Comparison of ENCODE assay signal across 10 mouse cellular contexts in genomic region chr6:99374448-99375271, GRCm38 (mm10).
DNase-seq lines count a peak whose midpoint lies in the region; ATAC-seq and TF ChIP-seq lines count a peak whose summit lies in the region.
"Had no signal": no experiment of that assay in that cellular context is flagged by ENCODE, and none has a peak within 500 bp of the region (broad histone marks: within the 10 kb centered on the region; RNA-seq: fewer than 3 reads in every experiment).

No protein-coding gene starts in this region.

- no peaks in the 10 kb centered on the region for H3K79me2 ChIP-seq in heart, adult 2 months (replicated peaks; ENCODE audit: control insufficient read depth, insufficient read depth, low read length)

- DNase-seq in heart, adult 2 months = no peak
- DNase-seq in heart, adult 8-10 months (ENCODE audit: low spot score) = no peak
- peak; percentile 43 to 49 for DNase-seq in spleen, postnatal 36 days (ENCODE audit: low spot score in 2 of 2)
- DNase-seq in spleen, postnatal 14 days (ENCODE audit: low spot score in 2 of 2) = no peak
- peak; percentile 74 for DNase-seq in limb, embryonic 14.5 days (ENCODE audit: low spot score)
- DNase-seq in thymus, postnatal 4 days = peak; percentile 41
- no peak for DNase-seq in adrenal gland, postnatal 25 days
- DNase-seq in testis, postnatal 14 days (ENCODE audit: low spot score) = no peak

- no peak overlapping the region for H3K9ac ChIP-seq in heart, adult 2 months (ENCODE audit: low read depth, low read length)
- H3K9ac ChIP-seq in limb, embryonic 14.5 days (ENCODE audit: low read depth, low read length, severe bottlenecking) = no peak overlapping the region
- H3K9ac ChIP-seq: hindbrain, embryonic 15.5 days had no signal

- H3K4me1 ChIP-seq in heart, adult 2 months (ENCODE audit: control insufficient read depth, insufficient read depth, low read length) = peaks cover 23% of the 10 kb centered on the region
- H3K4me1 ChIP-seq in limb, embryonic 14.5 days (ENCODE audit: control insufficient read depth, insufficient read depth, low read length) = peaks cover 45% of the 10 kb centered on the region

- no peaks in the 10 kb centered on the region for H3K27me3 ChIP-seq in heart, adult 2 months (ENCODE audit: control insufficient read depth, insufficient read depth, low read length)
- no peaks in the 10 kb centered on the region for H3K27me3 ChIP-seq in limb, embryonic 14.5 days (ENCODE audit: control insufficient read depth, insufficient read depth, low read length)
- H3K27me3 ChIP-seq: hindbrain, embryonic 15.5 days had no signal

- TF ChIP-seq POLR2A in heart, adult 2 months (IDR thresholded peaks at IDR 0.05; ENCODE audit: insufficient read depth, low read depth, low read length) = no peak
- TF ChIP-seq POLR2A in limb, embryonic 14.5 days (IDR thresholded peaks at IDR 0.05; ENCODE audit: borderline replicate concordance, extremely low read depth, insufficient read depth, insufficient read length) = no peak

- H3K4me2 ChIP-seq in limb, embryonic 14.5 days (replicated peaks; ENCODE audit: low read depth, low read length, severe bottlenecking) = no peak overlapping the region
- H3K4me2 ChIP-seq: hindbrain, embryonic 15.5 days had no signal

- ATAC-seq in limb, embryonic 14.5 days (ENCODE audit: low FRiP score, low read depth) = no peak

- H3K27ac ChIP-seq in heart, adult 2 months = peak overlapping the region; percentile 33; the same call in 1 of the 2 replicates
- H3K27ac ChIP-seq in limb, embryonic 14.5 days (replicated peaks; ENCODE audit: low read depth, low read length) = no peak overlapping the region
- H3K27ac ChIP-seq: hindbrain, embryonic 15.5 days; macrophage had no signal

- H3K9me3 ChIP-seq in limb, embryonic 14.5 days (ENCODE audit: control insufficient read depth, low read length) = no peaks in the 10 kb centered on the region
- H3K9me3 ChIP-seq: hindbrain, embryonic 15.5 days had no signal

- TF ChIP-seq CTCF in heart, adult 2 months (IDR thresholded peaks at IDR 0.05) = no peak

- 38% methylated on average over 19 of the region's 19 CpGs for WGBS in heart, adult 2 months
- WGBS in limb, embryonic 14.5 days = 49% methylated on average over 19 of the region's 19 CpGs

- intact Hi-C loops in heart, adult 2 months (cut with DNase I) = loop anchor here (5.0 kb wide), 2 partner anchors 37 to 78 kb away; no protein-coding TSS in a partner anchor

- no peak for TF ChIP-seq EP300 in heart, adult 2 months (IDR thresholded peaks at IDR 0.05; ENCODE audit: insufficient read depth, low read depth, low read length)

- H3K4me3 ChIP-seq in heart, adult 2 months = no peak overlapping the region
- H3K4me3 ChIP-seq in limb, embryonic 14.5 days (replicated peaks; ENCODE audit: low read length) = no peak overlapping the region
- H3K4me3 ChIP-seq: hindbrain, embryonic 15.5 days had no signal

- H3K36me3 ChIP-seq in heart, adult 2 months (ENCODE audit: control insufficient read depth, insufficient read depth, low read length) = peaks cover 2% of the 10 kb centered on the region
- no peaks in the 10 kb centered on the region for H3K36me3 ChIP-seq in limb, embryonic 14.5 days (ENCODE audit: control insufficient read depth, insufficient read depth, low read length)
- H3K36me3 ChIP-seq: hindbrain, embryonic 15.5 days had no signal

Comparison
In these comparisons a context has a peak if more than half of its experiments do, and no peak if none do; other contexts are left out.
1. DNase-seq: peak in spleen, postnatal 36 days (2 of 2), limb, embryonic 14.5 days (single experiment) and thymus, postnatal 4 days (single experiment); none in heart, adult 2 months (0 of 2), heart, adult 8-10 months (single experiment), spleen, postnatal 14 days (0 of 2), adrenal gland, postnatal 25 days (single experiment) and testis, postnatal 14 days (single experiment).